Mouse (Mus musculus) brain, embryonic 14.5 days (tissue): ENCODE measurements around the gene Tsr1.

Experiments used
- CTCF ChIP-seq: fragments of 200-500 bp; IDR thresholded peaks from 2 replicates; pipeline ENCODE4 v1.5.1; 2012; ENCODE audit warnings: inconsistent platforms, mild to moderate bottlenecking, moderate library complexity, borderline replicate concordance; ENCODE audit not compliant: insufficient read depth, insufficient read length; ENCODE audit errors: extremely low read depth
- POLR2A ChIP-seq: fragments of 200-500 bp; IDR thresholded peaks from 2 replicates; pipeline ENCODE4 v1.6.1; 2012; ENCODE audit warnings: mild to moderate bottlenecking, inconsistent platforms, borderline replicate concordance; ENCODE audit not compliant: poor library complexity, insufficient read depth, insufficient read length, severe bottlenecking; ENCODE audit errors: extremely low read depth

DNA sequence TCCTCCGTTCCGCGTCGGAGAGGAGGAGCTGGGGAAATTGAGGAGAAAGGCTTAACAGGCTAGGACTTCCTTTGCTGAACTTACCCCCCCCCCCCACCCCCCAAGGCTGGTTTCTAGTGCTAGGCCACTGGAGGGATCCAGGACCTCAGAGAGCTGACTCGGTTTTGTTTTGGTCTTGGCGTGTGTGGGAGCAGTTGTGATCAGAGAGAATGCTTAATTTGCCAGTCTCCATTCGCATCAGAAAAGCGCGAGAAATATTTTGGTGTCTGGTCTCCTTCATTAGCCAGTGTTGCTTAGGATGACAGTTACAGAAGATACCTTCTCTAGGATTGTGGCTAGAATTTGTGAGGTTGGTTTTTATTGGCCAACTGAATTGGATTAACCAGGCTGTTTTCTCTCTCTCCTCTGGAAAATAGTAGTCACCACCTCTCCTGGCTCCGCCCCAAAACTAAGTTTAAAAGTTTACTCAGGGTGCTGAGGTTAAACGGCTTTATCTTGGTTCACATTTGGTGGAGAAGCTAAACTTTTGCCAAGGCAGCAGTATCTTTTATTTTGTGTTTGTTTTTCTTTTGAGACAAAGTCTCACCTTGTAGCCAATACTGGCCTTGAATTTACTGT lies 28.6 kb downstream of the Tsr1 start:
- TF ChIP-seq CTCF: no peak
- no peak for TF ChIP-seq POLR2A
